Mouse (Mus musculus) intestine, embryonic 15.5 days (tissue): ENCODE measurements at regions not wholly inside any gene's neighbourhood (a gene's known extent, or its start where the extent isn't known, plus 50 kb on each side); places are given as distances from the start of the nearest gene placed in this dataset.
A peak's percentile ranks its signal among the peaks of the same experiment; 100 is the strongest.

Experiments
- ATAC-seq: fragments of 200-750 bp; cut with Nextera tagmentation; 2 replicates; pipeline ENCODE4 v1.8.0; 2017; ENCODE audit warnings: moderate TSS enrichment, moderate library complexity
- H3K27ac ChIP-seq: fragments of 300-500 bp; sonication (generic); 2 replicates; pipeline ENCODE4 v1.5.1; 2015; ENCODE audit warnings: mild to moderate bottlenecking, inconsistent platforms
- H3K27me3 ChIP-seq: fragments of 300-500 bp; sonication (generic); replicated peaks from 2 replicates; pipeline ENCODE4 v1.6.1; 2015; ENCODE audit warnings: inconsistent platforms
- H3K36me3 ChIP-seq: fragments of 300-500 bp; sonication (generic); 2 replicates; pipeline ENCODE4 v1.6.1; 2015; ENCODE audit warnings: inconsistent platforms
- H3K4me1 ChIP-seq: fragments of 300-500 bp; sonication (generic); replicated peaks from 2 replicates; pipeline ENCODE4 v1.6.1; 2015; ENCODE audit warnings: inconsistent platforms
- H3K4me2 ChIP-seq: fragments of 300-500 bp; sonication (generic); replicated peaks from 2 replicates; pipeline ENCODE4 v1.6.1; 2015; ENCODE audit warnings: mild to moderate bottlenecking, inconsistent platforms
- H3K4me3 ChIP-seq: fragments of 300-500 bp; sonication (generic); replicated peaks from 2 replicates; pipeline ENCODE4 v1.5.1; 2015; ENCODE audit warnings: inconsistent platforms
- H3K9ac ChIP-seq: fragments of 300-500 bp; sonication (generic); 2 replicates; pipeline ENCODE4 v1.6.1; 2015; ENCODE audit warnings: inconsistent platforms
- H3K9me3 ChIP-seq: fragments of 300-500 bp; sonication (generic); 2 replicates; pipeline ENCODE4 v1.6.1; 2016; ENCODE audit warnings: inconsistent platforms
- WGBS: fragments of 180-500 bp; shearing (Covaris S2); methylation state at CpG from one replicate; pipeline ENCODE4 v1.1.7; 2015; 5-methylcytosine and 5-hydroxymethylcytosine counted together

DNA sequence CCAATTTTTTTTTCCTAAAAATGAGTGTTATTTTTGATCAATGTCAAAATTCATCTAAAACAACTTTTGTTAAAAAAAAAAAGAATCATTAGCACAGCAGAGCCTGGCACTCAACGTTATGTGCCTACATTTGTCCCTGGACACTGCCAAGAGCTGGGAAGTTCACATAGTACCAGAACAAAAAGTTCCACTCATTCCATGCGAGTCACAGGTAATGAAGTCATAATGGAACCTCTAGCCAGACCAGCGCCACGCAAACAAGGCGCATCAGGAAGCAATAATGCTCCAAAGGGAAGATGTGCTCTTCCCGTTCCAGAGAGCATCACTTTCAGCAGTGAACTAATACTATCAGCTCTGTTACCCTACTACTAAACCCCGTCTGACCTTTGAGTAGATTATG is 257.0 kb upstream of the 1700056E22Rik start:
- Histone ChIP-seq H3K4me1 (0 out of 2 replicates have a peak, but pooled peaks cover 2% of the 10 kb centered on the region), H3K9ac (no peak overlapping the region), H3K4me3 (no peak overlapping the region), H3K27me3 (no peaks in the 10 kb centered on the region), H3K36me3 (no peaks in the 10 kb centered on the region), H3K9me3 (no peaks in the 10 kb centered on the region), H3K27ac (no peak overlapping the region), H3K4me2 (no peak overlapping the region)
- 87% methylated on average over 7 of the region's 7 CpGs for WGBS
- no peak for ATAC-seq

DNA sequence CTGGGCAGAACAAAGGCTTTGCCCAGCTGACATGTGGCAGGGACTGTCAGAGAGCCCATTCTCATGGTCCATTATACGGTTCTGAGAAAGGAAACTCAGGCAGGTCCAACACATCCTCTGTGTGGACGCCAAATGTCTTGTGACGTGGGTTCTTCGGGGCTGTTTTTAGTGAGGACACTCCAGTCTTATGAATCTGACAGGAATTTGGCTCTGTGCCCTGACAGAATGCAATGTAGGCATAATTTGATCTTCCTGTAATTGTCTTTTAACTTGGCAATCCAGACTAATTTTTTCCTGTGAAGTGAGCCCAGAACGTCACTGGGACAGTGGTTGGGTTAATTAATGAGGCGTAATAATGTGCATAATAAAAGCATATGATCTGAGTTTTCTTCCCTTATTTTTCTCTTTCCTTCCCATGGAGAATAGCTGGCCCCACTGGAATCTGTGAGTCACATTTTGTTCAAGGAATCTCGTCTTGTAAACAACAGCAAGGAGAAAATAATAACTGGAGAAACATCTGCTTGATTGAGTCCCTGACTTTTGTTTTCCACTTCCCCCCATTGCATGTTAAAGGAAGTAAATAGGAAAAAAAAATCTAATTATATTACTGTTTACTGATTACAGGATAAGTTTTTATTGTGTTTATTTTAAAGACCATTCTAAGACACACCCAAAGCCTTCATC is 255.8 kb upstream of the 1700056E22Rik start:
- H3K9me3 ChIP-seq = no peaks in the 10 kb centered on the region
- WGBS = 47% methylated on average over 7 of the region's 7 CpGs
- no peaks in the 10 kb centered on the region for H3K36me3 ChIP-seq
- H3K4me3 ChIP-seq = no peak overlapping the region
- no peak for ATAC-seq
- H3K27ac ChIP-seq = no peak overlapping the region
- no peaks in the 10 kb centered on the region for H3K27me3 ChIP-seq
- no peak overlapping the region for H3K9ac ChIP-seq
- 0 out of 2 replicates have a peak, but pooled peaks cover 2% of the 10 kb centered on the region for H3K4me1 ChIP-seq
- no peak overlapping the region for H3K4me2 ChIP-seq

DNA sequence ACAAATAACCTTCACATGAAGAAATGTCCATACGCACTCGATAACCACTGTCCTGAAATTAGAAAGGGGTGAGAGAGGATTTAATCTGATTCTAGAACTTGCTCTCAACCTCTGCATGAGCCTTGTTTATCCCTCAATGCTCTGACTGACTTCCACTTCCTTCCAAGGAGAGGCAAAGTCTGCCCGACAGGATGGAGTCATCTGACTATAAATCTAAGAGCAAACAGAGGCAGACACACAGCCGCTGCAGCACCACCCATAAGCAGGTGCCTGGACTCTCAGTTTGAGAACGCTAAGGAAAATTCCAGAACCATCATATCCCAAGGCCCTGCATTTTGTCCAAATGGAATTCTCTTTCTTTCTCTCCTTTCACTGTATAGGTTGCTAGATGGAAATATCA is 247.7 kb upstream of the 1700056E22Rik start:
- peak; percentile 84 for ATAC-seq
- 28% methylated on average over 5 of the region's 5 CpGs for WGBS
- Histone ChIP-seq H3K27ac (0 out of 2 replicates have a peak overlapping the region, but pooled peaks have one; percentile 32), H3K4me2 (no peak overlapping the region), H3K9ac (no peak overlapping the region), H3K4me3 (no peak overlapping the region), H3K4me1 (0 out of 2 replicates have a peak, but pooled peaks cover 4% of the 10 kb centered on the region), H3K27me3 (no peaks in the 10 kb centered on the region), H3K36me3 (no peaks in the 10 kb centered on the region), H3K9me3 (no peaks in the 10 kb centered on the region)

DNA sequence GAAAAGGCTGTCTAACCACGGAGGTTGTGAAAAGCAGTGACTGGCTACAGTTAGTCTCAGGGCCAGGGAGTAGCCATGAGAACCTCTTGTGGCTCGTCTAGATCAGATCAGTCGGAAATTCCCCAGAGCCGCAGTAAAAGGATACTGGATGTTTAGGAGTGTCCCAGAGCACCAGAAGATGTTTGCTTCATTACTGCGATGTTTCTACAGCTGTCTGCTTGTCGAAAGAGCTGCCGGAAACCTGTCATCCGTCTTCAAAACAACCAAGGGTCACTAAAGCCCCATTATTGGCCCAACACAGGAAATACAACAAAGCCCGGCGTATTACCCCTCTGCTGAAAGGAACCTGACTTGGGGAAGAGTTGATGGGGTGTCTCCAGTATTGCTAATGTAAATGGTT is 245.2 kb upstream of the 1700056E22Rik start:
- 0 out of 2 replicates have a peak, but pooled peaks cover 4% of the 10 kb centered on the region for H3K4me1 ChIP-seq
- no peaks in the 10 kb centered on the region for H3K27me3 ChIP-seq
- H3K27ac ChIP-seq = no peak overlapping the region
- H3K9ac ChIP-seq = no peak overlapping the region
- 42% methylated on average over 10 of the region's 10 CpGs for WGBS
- no peaks in the 10 kb centered on the region for H3K9me3 ChIP-seq
- no peak overlapping the region for H3K4me3 ChIP-seq
- no peak for ATAC-seq
- H3K36me3 ChIP-seq = no peaks in the 10 kb centered on the region
- H3K4me2 ChIP-seq = no peak overlapping the region

DNA sequence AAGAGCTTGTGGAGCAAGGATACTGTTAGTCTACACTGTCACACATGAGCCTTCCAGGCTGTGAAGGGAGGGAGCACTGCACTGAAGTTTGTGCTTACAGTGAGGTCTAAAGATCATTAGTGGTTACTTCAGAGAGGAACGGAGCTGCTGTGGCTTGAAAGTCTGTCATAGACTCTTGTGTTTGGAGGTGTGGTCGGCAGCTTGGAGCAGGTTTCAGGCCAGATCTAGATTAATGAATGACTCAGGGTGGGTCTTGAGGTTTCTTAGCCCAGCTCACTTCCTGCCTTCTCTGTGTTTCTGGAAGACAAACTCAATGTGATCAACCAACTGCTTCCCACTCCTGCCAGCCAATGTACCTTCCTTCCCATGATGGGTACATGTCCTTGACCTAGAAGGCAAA is 242.9 kb upstream of the 1700056E22Rik start:
- Histone ChIP-seq H3K27me3 (no peaks in the 10 kb centered on the region), H3K27ac (no peak overlapping the region), H3K4me1 (0 out of 2 replicates have a peak, but pooled peaks cover 4% of the 10 kb centered on the region), H3K9ac (no peak overlapping the region), H3K4me3 (no peak overlapping the region), H3K9me3 (no peaks in the 10 kb centered on the region), H3K36me3 (no peaks in the 10 kb centered on the region), H3K4me2 (no peak overlapping the region)
- peak; percentile 69 for ATAC-seq
- WGBS = 37% methylated on average over 2 of the region's 2 CpGs

DNA sequence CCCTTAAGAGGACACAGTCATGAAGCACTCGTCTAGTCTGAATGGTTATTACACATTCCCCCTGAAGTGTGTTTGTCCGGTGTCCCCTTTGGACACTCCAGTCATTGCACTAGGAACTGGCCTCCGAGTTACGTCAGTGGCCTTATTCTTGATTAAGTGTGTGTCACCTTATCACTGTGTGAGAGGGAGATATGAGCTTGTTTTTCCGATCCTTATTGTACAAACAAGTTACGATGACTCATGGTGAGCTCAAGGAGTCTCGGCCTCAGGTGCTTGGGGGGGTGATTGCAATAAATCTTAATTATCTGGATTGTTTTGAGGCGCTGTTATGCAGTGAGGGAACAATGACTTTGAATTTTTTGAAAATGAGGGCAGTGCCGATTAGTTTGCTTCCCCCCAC is 241.8 kb upstream of the 1700056E22Rik start:
- Histone ChIP-seq H3K36me3 (no peaks in the 10 kb centered on the region), H3K27ac (no peak overlapping the region), H3K9ac (no peak overlapping the region), H3K4me3 (no peak overlapping the region), H3K4me2 (no peak overlapping the region), H3K9me3 (no peaks in the 10 kb centered on the region), H3K27me3 (no peaks in the 10 kb centered on the region), H3K4me1 (0 out of 2 replicates have a peak, but pooled peaks cover 4% of the 10 kb centered on the region)
- peak; percentile 60 for ATAC-seq
- 55% methylated on average over 9 of the region's 9 CpGs for WGBS

DNA sequence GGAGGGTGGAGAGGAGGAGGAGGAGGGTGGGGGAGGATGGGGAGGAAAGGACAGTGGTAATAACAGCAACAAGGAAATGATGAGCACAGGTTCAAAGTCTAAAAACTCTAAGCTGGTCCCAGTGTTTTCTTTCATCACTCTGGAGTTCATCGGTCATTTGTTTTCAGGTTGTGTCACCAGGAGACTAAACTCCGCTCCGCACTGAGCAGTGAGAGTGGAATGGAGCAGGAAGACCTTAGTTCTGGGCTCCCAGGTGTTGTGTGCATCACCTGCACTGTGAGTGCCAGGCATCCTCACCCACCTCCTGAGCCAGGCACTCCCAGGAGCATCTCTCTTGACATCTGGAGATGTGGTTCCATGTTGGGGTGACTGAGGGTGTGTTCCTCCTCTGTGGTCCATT is 241.3 kb upstream of the 1700056E22Rik start:
- Histone ChIP-seq H3K4me2 (no peak overlapping the region), H3K9me3 (no peaks in the 10 kb centered on the region), H3K27ac (no peak overlapping the region), H3K27me3 (no peaks in the 10 kb centered on the region), H3K9ac (no peak overlapping the region), H3K4me3 (no peak overlapping the region), H3K4me1 (0 out of 2 replicates have a peak, but pooled peaks cover 4% of the 10 kb centered on the region), H3K36me3 (no peaks in the 10 kb centered on the region)
- WGBS = 87% methylated on average over 3 of the region's 3 CpGs
- ATAC-seq = peak; percentile 63

DNA sequence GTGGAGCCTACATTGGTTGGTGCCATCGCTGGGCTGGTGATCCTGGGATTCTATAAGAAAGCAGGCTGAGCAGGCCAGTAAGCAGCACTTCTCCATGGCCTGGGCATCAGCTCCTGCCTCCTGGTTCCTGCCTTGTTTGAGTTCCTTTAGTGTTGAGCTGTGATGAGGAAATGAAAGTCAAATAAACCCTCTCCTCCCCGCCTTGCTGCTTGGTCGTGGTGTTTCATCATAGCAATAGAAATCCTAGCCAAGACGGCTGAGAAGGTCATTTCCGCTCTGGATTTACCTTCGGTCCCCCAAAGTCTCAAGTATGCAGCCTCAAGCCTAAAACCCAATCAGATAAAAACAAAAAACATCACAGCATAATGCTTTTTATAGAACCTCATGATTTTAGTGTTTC is 240.6 kb upstream of the 1700056E22Rik start:
- WGBS = 65% methylated on average over 6 of the region's 6 CpGs
- Histone ChIP-seq H3K27ac (no peak overlapping the region), H3K4me3 (no peak overlapping the region), H3K36me3 (no peaks in the 10 kb centered on the region), H3K4me1 (0 out of 2 replicates have a peak, but pooled peaks cover 4% of the 10 kb centered on the region), H3K9me3 (no peaks in the 10 kb centered on the region), H3K27me3 (no peaks in the 10 kb centered on the region), H3K4me2 (no peak overlapping the region), H3K9ac (no peak overlapping the region)
- no peak for ATAC-seq

DNA sequence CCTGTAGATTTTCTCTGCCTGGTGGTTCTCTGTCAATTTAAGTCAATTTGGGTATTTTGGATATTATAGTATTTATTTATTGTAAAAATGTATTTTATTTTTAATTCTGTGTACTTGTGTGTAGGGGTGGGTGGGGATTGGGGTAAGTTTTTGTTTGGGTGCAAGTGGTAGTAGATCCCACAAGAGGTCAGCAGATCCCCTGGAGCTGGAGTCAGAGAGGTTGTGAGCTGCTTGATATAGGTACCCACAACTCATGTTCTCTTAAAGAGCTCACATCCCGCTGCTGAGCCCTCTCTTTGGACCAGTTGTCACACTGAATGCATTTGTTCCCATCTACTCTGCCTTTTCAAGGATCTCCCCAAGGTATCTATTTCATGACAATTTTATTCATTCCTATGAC is 239.6 kb upstream of the 1700056E22Rik start:
- no peak for ATAC-seq
- Histone ChIP-seq H3K27ac (no peak overlapping the region), H3K4me3 (no peak overlapping the region), H3K4me1 (0 out of 2 replicates have a peak, but pooled peaks cover 4% of the 10 kb centered on the region), H3K36me3 (no peaks in the 10 kb centered on the region), H3K27me3 (no peaks in the 10 kb centered on the region), H3K9ac (no peak overlapping the region), H3K4me2 (no peak overlapping the region), H3K9me3 (no peaks in the 10 kb centered on the region)
- 73% methylated on average over 1 of the region's 1 CpGs for WGBS

DNA sequence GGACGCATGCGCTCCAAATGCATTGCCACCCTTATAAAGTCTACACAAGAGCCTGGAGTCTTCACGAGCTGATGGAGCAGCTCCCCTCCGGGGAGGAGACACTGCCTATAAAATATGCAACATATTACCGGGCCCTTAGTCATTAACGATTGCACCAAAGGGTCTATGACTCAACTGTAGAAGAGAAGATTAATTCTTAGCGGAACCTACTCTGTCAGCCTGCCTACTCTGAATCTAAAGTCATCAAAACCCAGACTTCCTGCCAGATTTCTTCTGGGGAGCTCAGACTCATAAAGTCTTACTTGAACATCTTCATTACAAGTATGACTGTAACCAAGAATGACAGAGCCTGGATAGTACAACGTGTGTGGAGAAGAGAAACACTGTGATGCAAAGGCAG is 237.2 kb upstream of the 1700056E22Rik start:
- H3K9ac ChIP-seq = no peak overlapping the region
- H3K4me1 ChIP-seq = 0 out of 2 replicates have a peak, but pooled peaks cover 3% of the 10 kb centered on the region
- no peaks in the 10 kb centered on the region for H3K9me3 ChIP-seq
- no peak for ATAC-seq
- no peak overlapping the region for H3K4me3 ChIP-seq
- no peaks in the 10 kb centered on the region for H3K36me3 ChIP-seq
- no peaks in the 10 kb centered on the region for H3K27me3 ChIP-seq
- H3K4me2 ChIP-seq = no peak overlapping the region
- H3K27ac ChIP-seq = no peak overlapping the region
- WGBS = 77% methylated on average over 8 of the region's 8 CpGs

DNA sequence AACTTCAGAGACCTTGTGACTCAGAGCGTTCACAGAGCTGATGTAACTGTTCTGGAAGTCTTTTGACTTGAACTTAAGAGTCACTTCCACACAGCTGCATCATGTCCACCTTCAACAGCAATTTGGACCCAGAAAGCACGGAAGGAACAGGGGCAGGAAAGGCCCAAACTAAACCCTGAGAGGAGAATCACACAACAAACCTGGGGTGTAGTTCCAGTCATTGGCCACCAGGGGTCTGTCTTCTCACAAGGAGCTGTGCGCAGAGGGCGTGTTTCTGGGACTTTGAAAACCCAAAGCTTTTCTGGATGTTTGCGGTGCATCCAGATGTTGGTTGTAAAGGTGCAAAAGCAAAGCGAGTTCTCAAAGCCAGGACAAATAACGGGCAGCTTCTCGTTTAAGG is 231.9 kb upstream of the 1700056E22Rik start:
- H3K36me3 ChIP-seq = no peaks in the 10 kb centered on the region
- 0 out of 2 replicates have a peak, but pooled peaks cover 3% of the 10 kb centered on the region for H3K4me1 ChIP-seq
- no peaks in the 10 kb centered on the region for H3K9me3 ChIP-seq
- peak overlapping the region; percentile 24; the same call in 1 of the 2 replicates for H3K4me2 ChIP-seq
- no peak overlapping the region for H3K4me3 ChIP-seq
- peak; percentile 66 for ATAC-seq
- H3K27ac ChIP-seq = no peak overlapping the region
- no peaks in the 10 kb centered on the region for H3K27me3 ChIP-seq
- WGBS = 8% methylated on average over 8 of the region's 8 CpGs
- H3K9ac ChIP-seq = no peak overlapping the region

DNA sequence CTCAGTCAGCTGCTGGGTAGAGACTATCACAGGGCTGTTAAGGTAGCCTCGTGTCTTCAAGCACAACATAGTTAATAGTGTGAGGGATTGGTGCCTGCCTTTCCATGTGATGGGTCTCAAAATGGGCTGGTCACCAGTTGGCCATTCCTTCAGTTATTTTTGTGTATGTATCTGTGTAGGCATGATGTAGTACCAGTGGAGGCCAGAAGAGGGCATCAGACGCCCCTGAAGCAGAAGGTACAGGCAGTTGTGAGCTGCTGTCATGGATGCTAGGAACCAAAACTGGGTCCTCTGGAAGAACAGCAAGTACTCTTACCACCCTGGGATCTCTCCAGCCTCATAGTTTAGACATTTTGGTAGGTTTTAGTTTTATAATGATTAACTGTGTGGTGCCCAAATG is 228.9 kb upstream of the 1700056E22Rik start:
- WGBS = 65% methylated on average over 2 of the region's 2 CpGs
- H3K9ac ChIP-seq = no peak overlapping the region
- no peak overlapping the region for H3K4me3 ChIP-seq
- H3K36me3 ChIP-seq = no peaks in the 10 kb centered on the region
- H3K27me3 ChIP-seq = no peaks in the 10 kb centered on the region
- H3K9me3 ChIP-seq = no peaks in the 10 kb centered on the region
- H3K4me1 ChIP-seq = 0 out of 2 replicates have a peak, but pooled peaks cover under 1% of the 10 kb centered on the region
- ATAC-seq = no peak
- H3K27ac ChIP-seq = no peak overlapping the region
- no peak overlapping the region for H3K4me2 ChIP-seq

DNA sequence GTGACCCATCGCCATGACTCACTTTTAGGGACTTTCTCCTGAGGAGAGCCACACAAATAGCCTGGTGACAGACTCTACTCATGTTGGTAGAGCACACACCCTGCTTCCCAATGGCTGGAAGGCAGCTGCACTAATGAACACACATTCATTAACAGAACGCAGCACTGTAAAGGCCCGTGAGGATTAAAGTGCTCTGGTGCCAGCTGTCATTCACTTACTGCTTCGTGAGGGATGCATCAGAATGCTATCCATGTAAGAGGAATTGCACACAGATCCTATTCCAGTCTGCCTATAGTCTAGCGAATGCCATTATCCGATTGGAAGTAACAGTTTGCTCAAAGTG is 227.3 kb upstream of the 1700056E22Rik start:
- H3K9me3 ChIP-seq = no peaks in the 10 kb centered on the region
- no peaks in the 10 kb centered on the region for H3K36me3 ChIP-seq
- H3K4me2 ChIP-seq = no peak overlapping the region
- H3K27me3 ChIP-seq = no peaks in the 10 kb centered on the region
- H3K4me3 ChIP-seq = no peak overlapping the region
- no peaks in the 10 kb centered on the region for H3K4me1 ChIP-seq
- no peak for ATAC-seq
- 90% methylated on average over 6 of the region's 6 CpGs for WGBS
- H3K27ac ChIP-seq = no peak overlapping the region
- H3K9ac ChIP-seq = no peak overlapping the region
